ENCODE assay signal across 19 mouse cellular contexts in genomic region chr8:29531565-29531964, GRCm38 (mm10).
"Had no signal": no experiment of that assay in that cellular context is flagged by ENCODE, and none has a peak within 500 bp of the region (broad histone marks: within the 10 kb centered on the region; RNA-seq: fewer than 3 reads in every experiment).

No protein-coding gene starts in this region.

- H3K9ac ChIP-seq: limb, embryonic 13.5 days; liver, embryonic 13.5 days had no signal

- H3K27ac ChIP-seq: layer of hippocampus, adult 2 months; limb, embryonic 10.5 days; limb, embryonic 13.5 days; liver, embryonic 13.5 days; stomach, postnatal 0 days had no signal

- H3K4me3 ChIP-seq: layer of hippocampus, adult 2 months; limb, embryonic 10.5 days; limb, embryonic 13.5 days; liver, embryonic 13.5 days had no signal

- H3K27me3 ChIP-seq: limb, embryonic 13.5 days; liver, embryonic 13.5 days had no signal

- H3K4me2 ChIP-seq: limb, embryonic 13.5 days; liver, embryonic 13.5 days; midbrain, embryonic 11.5 days had no signal

- ATAC-seq: intestine, postnatal 0 days had no signal

- DNase-seq: layer of hippocampus, adult 9-11 months; liver; liver, embryonic 13.5 days; lung, adult 2 months; lung, postnatal 14 days; lung, postnatal 4 days; midbrain, embryonic 14.5 days; right cerebral cortex, adult 18-20 months; right cerebral cortex, postnatal 14 days; right cerebral cortex, postnatal 4 days; thymus, adult 2 months; thymus, postnatal 14 days; thymus, postnatal 4 days had no signal

- H3K36me3 ChIP-seq: limb, embryonic 10.5 days; limb, embryonic 13.5 days; liver, embryonic 13.5 days had no signal

- H3K9me3 ChIP-seq: limb, embryonic 10.5 days; limb, embryonic 13.5 days; liver, embryonic 13.5 days had no signal

- H3K4me1 ChIP-seq: limb, embryonic 10.5 days; limb, embryonic 13.5 days; liver, embryonic 13.5 days had no signal
